Mouse (Mus musculus): ENCODE measurements around the gene Fam110a. TPM values are rescaled to one million over a fixed set of nuclear protein-coding genes. Genes with fewer than 3 reads are reported as not detected.
A peak's percentile ranks its signal among the peaks of the same experiment; 100 is the strongest.

Gene Fam110a
- polyA plus RNA-seq (2014; fragmentation: Nextera tagmentation; extraction: Ambion mirVana): 85.9 and 96.4 TPM in 2 replicates

DNA sequence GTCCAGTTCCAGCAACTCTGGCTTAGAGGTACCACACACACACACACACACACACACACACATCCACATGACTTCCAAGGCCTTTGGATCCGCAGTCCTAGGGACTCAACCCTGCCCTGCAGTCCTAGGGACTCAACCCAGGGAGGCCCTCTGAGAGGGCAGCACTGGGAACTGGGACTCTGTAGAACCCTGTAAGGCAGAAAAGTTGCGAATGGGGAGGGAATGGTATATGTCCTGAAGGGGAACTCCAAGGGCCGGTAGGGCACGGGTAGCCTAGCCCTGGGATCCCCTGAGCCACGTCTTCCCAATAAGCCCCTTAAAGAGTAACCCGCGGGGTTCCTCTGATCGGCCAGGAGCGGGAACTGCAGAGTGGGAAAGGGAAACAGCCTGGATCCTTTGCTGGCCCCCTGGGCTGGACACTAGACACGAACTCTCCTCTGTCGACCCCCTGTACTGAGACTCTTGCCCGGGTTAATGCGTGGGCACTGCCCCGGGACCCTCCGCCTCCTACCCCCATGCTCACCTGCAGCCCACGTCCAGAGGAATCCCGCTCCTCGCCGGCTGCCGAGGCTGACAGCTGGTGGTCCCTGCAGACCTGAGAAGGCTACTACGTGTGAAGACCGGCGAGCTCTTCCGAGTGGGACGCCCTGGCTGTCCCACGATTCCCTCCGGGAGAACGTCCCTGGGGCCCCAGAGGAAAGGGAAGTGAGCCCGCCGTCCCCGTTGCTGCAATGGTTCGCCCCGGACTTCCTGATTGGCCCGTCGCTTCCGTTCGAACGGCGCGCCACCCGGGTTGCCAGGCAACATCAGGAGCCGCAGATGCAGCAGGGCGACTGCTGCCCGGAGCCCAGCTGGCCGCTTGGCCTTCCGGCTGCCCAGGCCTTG lies at the start of gene Fam110a:
Gene Fam110a (minus strand): TSS at position 750 of the 885 bp plus-strand sequence.
- Histone ChIP-seq H3K9me3 (ENCODE audit: control insufficient read depth, low read length) (no peaks in the 10 kb centered on the region), H3K27me3 (ENCODE audit: control insufficient read depth, insufficient read depth, low read length) (no peaks in the 10 kb centered on the region), H3K4me2 (peak within 1 kb of the TSS; percentile 76), H3K27ac (ENCODE audit: low read depth, low read length) (peak within 1 kb of the TSS; percentile 85), H3K9ac (ENCODE audit: low read length) (peak within 1 kb of the TSS; percentile 92), H3K36me3 (ENCODE audit: control insufficient read depth, insufficient read depth, low read length) (no peaks in the 10 kb centered on the region), H3K4me1 (ENCODE audit: control insufficient read depth, insufficient read depth, low read length) (peaks cover 35% of the 10 kb centered on the region), H3K4me3 (ENCODE audit: low read depth, low read length) (peak within 1 kb of the TSS; percentile 65)
- ATAC-seq (ENCODE audit: low FRiP score) (peak; percentile 92), DNase-seq (ENCODE audit: low spot score, missing footprints) (peak; percentile 98)
- WGBS: under 1% methylated on average over 46 of the region's 46 CpGs

- ATAC-seq (ENCODE audit: low FRiP score) (peak; percentile 94), DNase-seq (ENCODE audit: low spot score, missing footprints) (peak; percentile 100)
- H3K9ac ChIP-seq (ENCODE audit: low read length): peak overlapping the region; percentile 63
- 0 out of 2 replicates have a peak, but pooled peaks cover 5% of the 10 kb centered on the region for H3K4me1 ChIP-seq (ENCODE audit: control insufficient read depth, insufficient read depth, low read length)
- H3K4me3 ChIP-seq (ENCODE audit: low read depth, low read length): peak overlapping the region; percentile 50
- peak overlapping the region; percentile 67 for H3K27ac ChIP-seq (ENCODE audit: low read depth, low read length)
- H3K9me3 ChIP-seq (ENCODE audit: control insufficient read depth, low read length): no peaks in the 10 kb centered on the region
- H3K27me3 ChIP-seq (ENCODE audit: control insufficient read depth, insufficient read depth, low read length): peaks cover 7% of the 10 kb centered on the region
- H3K36me3 ChIP-seq (ENCODE audit: control insufficient read depth, insufficient read depth, low read length): no peaks in the 10 kb centered on the region
- peak overlapping the region; percentile 83 for H3K4me2 ChIP-seq
- WGBS: under 1% methylated on average over 54 of the region's 54 CpGs
Observed at GRCm38 (mm10) chr2:152029252-152030082, 49.4 kb upstream of the Fam110a start.

GRCm38 (mm10) chr2:152024883-152025422 lies 44.9 kb upstream of the Fam110a start:
- Histone ChIP-seq H3K9ac (ENCODE audit: low read length) (no peak overlapping the region), H3K27ac (ENCODE audit: low read depth, low read length) (no peak overlapping the region), H3K4me1 (ENCODE audit: control insufficient read depth, insufficient read depth, low read length) (0 out of 2 replicates have a peak, but pooled peaks cover 6% of the 10 kb centered on the region), H3K4me2 (no peak overlapping the region), H3K9me3 (ENCODE audit: control insufficient read depth, low read length) (no peaks in the 10 kb centered on the region), H3K27me3 (ENCODE audit: control insufficient read depth, insufficient read depth, low read length) (peaks cover 2% of the 10 kb centered on the region; the same call in 1 of the 2 replicates), H3K36me3 (ENCODE audit: control insufficient read depth, insufficient read depth, low read length) (no peaks in the 10 kb centered on the region), H3K4me3 (ENCODE audit: low read depth, low read length) (no peak overlapping the region)
- WGBS: 62% methylated on average over 11 of the region's 11 CpGs
- ATAC-seq (ENCODE audit: low FRiP score) (peak; percentile 45; the same call in 1 of the 2 replicates), DNase-seq (ENCODE audit: low spot score, missing footprints) (no peak)

- H3K27me3 ChIP-seq (ENCODE audit: control insufficient read depth, insufficient read depth, low read length): no peaks in the 10 kb centered on the region
- no peaks in the 10 kb centered on the region for H3K36me3 ChIP-seq (ENCODE audit: control insufficient read depth, insufficient read depth, low read length)
- H3K27ac ChIP-seq (ENCODE audit: low read depth, low read length): no peak overlapping the region
- 0 out of 2 replicates have a peak, but pooled peaks cover 6% of the 10 kb centered on the region for H3K4me1 ChIP-seq (ENCODE audit: control insufficient read depth, insufficient read depth, low read length)
- no peak overlapping the region for H3K9ac ChIP-seq (ENCODE audit: low read length)
- ATAC-seq (ENCODE audit: low FRiP score): no peak
- no peaks in the 10 kb centered on the region for H3K9me3 ChIP-seq (ENCODE audit: control insufficient read depth, low read length)
- no peak for DNase-seq (ENCODE audit: low spot score, missing footprints)
- no peak overlapping the region for H3K4me2 ChIP-seq
- no peak overlapping the region for H3K4me3 ChIP-seq (ENCODE audit: low read depth, low read length)
Observed at GRCm38 (mm10) chr2:152022022-152022421, 42.0 kb upstream of the Fam110a start.

GRCm38 (mm10) chr2:152020255-152020654 lies 40.2 kb upstream of the Fam110a start:
- ATAC-seq (ENCODE audit: low FRiP score) (peak; percentile 53), DNase-seq (ENCODE audit: low spot score, missing footprints) (peak; percentile 93)
- H3K36me3 ChIP-seq (ENCODE audit: control insufficient read depth, insufficient read depth, low read length): no peaks in the 10 kb centered on the region
- no peak overlapping the region for H3K4me3 ChIP-seq (ENCODE audit: low read depth, low read length)
- H3K4me1 ChIP-seq (ENCODE audit: control insufficient read depth, insufficient read depth, low read length): 0 out of 2 replicates have a peak, but pooled peaks cover 6% of the 10 kb centered on the region
- no peak overlapping the region for H3K4me2 ChIP-seq
- H3K9ac ChIP-seq (ENCODE audit: low read length): no peak overlapping the region
- no peaks in the 10 kb centered on the region for H3K27me3 ChIP-seq (ENCODE audit: control insufficient read depth, insufficient read depth, low read length)
- 31% methylated on average over 6 of the region's 6 CpGs for WGBS
- no peaks in the 10 kb centered on the region for H3K9me3 ChIP-seq (ENCODE audit: control insufficient read depth, low read length)
- no peak overlapping the region for H3K27ac ChIP-seq (ENCODE audit: low read depth, low read length)

DNA sequence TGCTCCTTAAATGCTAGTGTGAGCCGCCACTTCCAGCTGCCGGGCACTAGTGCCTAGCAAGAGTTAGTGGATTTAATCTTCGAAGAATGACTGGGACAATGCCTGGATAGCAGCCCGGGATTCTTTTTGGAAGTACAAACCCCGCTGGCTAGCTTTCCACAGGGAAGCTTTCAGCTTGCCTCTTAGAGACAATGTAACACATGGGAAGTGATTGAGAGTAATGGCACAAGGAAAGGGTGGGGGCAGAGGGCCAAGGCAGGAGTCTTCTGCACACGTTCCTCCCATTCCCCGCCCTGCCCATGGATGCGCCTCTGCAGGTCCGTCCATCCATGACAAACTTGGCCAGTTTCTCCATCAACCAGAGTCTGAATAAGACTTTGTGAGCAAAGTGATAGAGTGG lies 36.6 kb upstream of the Fam110a start:
- WGBS: 52% methylated on average over 9 of the region's 9 CpGs

DNA sequence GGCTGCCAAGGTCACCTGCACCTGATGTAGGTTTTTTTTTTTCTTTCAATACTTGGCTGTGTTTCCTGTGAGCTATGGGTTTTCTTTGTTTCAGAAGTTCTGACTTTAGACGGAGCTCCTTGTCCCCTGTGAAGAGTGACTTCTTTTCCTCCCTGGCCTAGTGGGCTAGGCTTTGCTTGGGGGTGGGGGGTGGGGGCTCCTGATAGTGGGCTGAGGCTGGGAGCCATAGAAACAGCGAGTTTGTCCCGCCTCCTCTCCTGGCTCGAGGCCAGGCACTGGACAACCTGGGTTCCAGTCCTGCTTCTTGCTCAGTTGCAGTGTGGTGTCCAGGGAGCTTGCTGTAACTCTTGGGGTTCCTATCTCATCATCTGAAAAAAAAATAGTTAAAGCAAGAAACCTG lies 36.0 kb upstream of the Fam110a start:
- no peak overlapping the region for H3K9ac ChIP-seq (ENCODE audit: low read length)
- no peak overlapping the region for H3K4me3 ChIP-seq (ENCODE audit: low read depth, low read length)
- DNase-seq (ENCODE audit: low spot score, missing footprints) (no peak), ATAC-seq (ENCODE audit: low FRiP score) (no peak)
- WGBS: 55% methylated on average over 4 of the region's 4 CpGs
- no peak overlapping the region for H3K27ac ChIP-seq (ENCODE audit: low read depth, low read length)
- H3K36me3 ChIP-seq (ENCODE audit: control insufficient read depth, insufficient read depth, low read length): no peaks in the 10 kb centered on the region
- H3K9me3 ChIP-seq (ENCODE audit: control insufficient read depth, low read length): no peaks in the 10 kb centered on the region
- H3K4me1 ChIP-seq (ENCODE audit: control insufficient read depth, insufficient read depth, low read length): no peaks in the 10 kb centered on the region; the same call in 1 of the 2 replicates
- no peaks in the 10 kb centered on the region for H3K27me3 ChIP-seq (ENCODE audit: control insufficient read depth, insufficient read depth, low read length)
- H3K4me2 ChIP-seq: no peak overlapping the region

More for the DNA sequence above, 36.6 kb upstream of the Fam110a start:
- ATAC-seq (ENCODE audit: low FRiP score) (no peak), DNase-seq (ENCODE audit: low spot score, missing footprints) (no peak)
- Histone ChIP-seq H3K4me1 (ENCODE audit: control insufficient read depth, insufficient read depth, low read length) (no peaks in the 10 kb centered on the region; the same call in 1 of the 2 replicates), H3K9ac (ENCODE audit: low read length) (no peak overlapping the region), H3K36me3 (ENCODE audit: control insufficient read depth, insufficient read depth, low read length) (no peaks in the 10 kb centered on the region), H3K9me3 (ENCODE audit: control insufficient read depth, low read length) (no peaks in the 10 kb centered on the region), H3K27me3 (ENCODE audit: control insufficient read depth, insufficient read depth, low read length) (no peaks in the 10 kb centered on the region), H3K27ac (ENCODE audit: low read depth, low read length) (no peak overlapping the region), H3K4me2 (no peak overlapping the region), H3K4me3 (ENCODE audit: low read depth, low read length) (no peak overlapping the region)

DNA sequence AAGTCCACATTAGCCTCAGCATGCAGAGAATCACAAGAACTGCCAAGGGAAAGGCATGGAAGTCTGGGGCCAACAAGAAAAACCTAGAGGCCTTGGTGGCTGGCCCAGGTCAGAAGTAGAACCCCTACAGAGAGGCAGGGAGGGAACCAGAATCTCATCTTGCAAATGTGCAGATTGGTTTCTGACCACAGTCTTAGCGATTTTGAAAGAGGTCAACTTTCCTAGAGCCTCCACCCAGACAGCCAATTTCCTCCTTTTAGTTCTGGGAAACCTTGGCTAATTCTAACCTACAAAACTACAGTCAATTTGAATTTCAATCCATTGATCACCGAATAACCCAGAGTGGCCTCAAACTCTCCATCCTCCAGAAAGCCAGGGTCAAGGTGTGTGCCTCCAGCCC lies 32.7 kb upstream of the Fam110a start:
- H3K9me3 ChIP-seq (ENCODE audit: control insufficient read depth, low read length): no peaks in the 10 kb centered on the region
- no peak overlapping the region for H3K27ac ChIP-seq (ENCODE audit: low read depth, low read length)
- H3K9ac ChIP-seq (ENCODE audit: low read length): no peak overlapping the region
- DNase-seq (ENCODE audit: low spot score, missing footprints) (no peak), ATAC-seq (ENCODE audit: low FRiP score) (no peak)
- 73% methylated on average over 2 of the region's 2 CpGs for WGBS
- no peak overlapping the region for H3K4me2 ChIP-seq
- no peaks in the 10 kb centered on the region for H3K27me3 ChIP-seq (ENCODE audit: control insufficient read depth, insufficient read depth, low read length)
- no peaks in the 10 kb centered on the region; the same call in 1 of the 2 replicates for H3K4me1 ChIP-seq (ENCODE audit: control insufficient read depth, insufficient read depth, low read length)
- H3K4me3 ChIP-seq (ENCODE audit: low read depth, low read length): no peak overlapping the region
- H3K36me3 ChIP-seq (ENCODE audit: control insufficient read depth, insufficient read depth, low read length): no peaks in the 10 kb centered on the region

Data from midbrain, embryonic 11.5 days (tissue).